Mouse (Mus musculus) embryonic facial prominence, embryonic 10.5 days (tissue): ENCODE results near the gene Slc5a1. TPM values are rescaled to one million over a fixed set of nuclear protein-coding genes. Genes with fewer than 3 reads are reported as not detected.

Experiments used
- DNase-seq: peaks from one replicate; pipeline ENCODE4 v3.0.0-alpha.2; 2017; ENCODE audit warnings: low spot score
- H3K27ac ChIP-seq: fragments of 300-500 bp; sonication (generic); replicated peaks from 2 replicates; pipeline ENCODE4 v1.5.1; 2016; ENCODE audit warnings: mild to moderate bottlenecking
- H3K27me3 ChIP-seq: fragments of 300-500 bp; sonication (generic); replicated peaks from 2 replicates; pipeline ENCODE4 v1.6.1; 2016; ENCODE audit warnings: low read depth, mild to moderate bottlenecking; ENCODE audit not compliant: poor library complexity, severe bottlenecking
- H3K36me3 ChIP-seq: fragments of 300-500 bp; sonication (generic); replicated peaks from 2 replicates; pipeline ENCODE4 v1.6.1; 2016; ENCODE audit warnings: mild to moderate bottlenecking, moderate library complexity
- H3K4me1 ChIP-seq: fragments of 300-500 bp; sonication (generic); 2 replicates; pipeline ENCODE4 v1.6.1; 2016
- H3K4me3 ChIP-seq: fragments of 300-500 bp; sonication (generic); 2 replicates; pipeline ENCODE4 v1.5.1; 2016; ENCODE audit warnings: mild to moderate bottlenecking, moderate library complexity
- H3K9me3 ChIP-seq: fragments of 300-500 bp; sonication (generic); 2 replicates; pipeline ENCODE4 v1.6.1; 2016; ENCODE audit warnings: mild to moderate bottlenecking
- WGBS: fragments of 180-500 bp; shearing (Covaris S2); methylation state at CpG from one replicate; pipeline ENCODE4 v1.1.7; 2016; 5-methylcytosine and 5-hydroxymethylcytosine counted together
- polyA plus RNA-seq: library from polyadenylated mRNA; unstranded; fragments of >200 nt; fragmentation: Nextera tagmentation; extraction: Ambion mirVana; gene quantifications from 2 replicates; pipeline ENCODE4 v1.2.1, GENCODE M21; 2016

Gene Slc5a1
- 0.05 TPM in 1 of 2 replicates, not detected in the other for polyA plus RNA-seq

- WGBS = 14% methylated on average over 25 of the region's 25 CpGs
- H3K4me3 ChIP-seq = peak within 1 kb of the TSS; percentile 19
Observed at GRCm38 (mm10) chr5:33104025-33104481, at the start of gene Slc5a1. Slc5a1 (plus strand) TSS chr5:33104219.

DNA sequence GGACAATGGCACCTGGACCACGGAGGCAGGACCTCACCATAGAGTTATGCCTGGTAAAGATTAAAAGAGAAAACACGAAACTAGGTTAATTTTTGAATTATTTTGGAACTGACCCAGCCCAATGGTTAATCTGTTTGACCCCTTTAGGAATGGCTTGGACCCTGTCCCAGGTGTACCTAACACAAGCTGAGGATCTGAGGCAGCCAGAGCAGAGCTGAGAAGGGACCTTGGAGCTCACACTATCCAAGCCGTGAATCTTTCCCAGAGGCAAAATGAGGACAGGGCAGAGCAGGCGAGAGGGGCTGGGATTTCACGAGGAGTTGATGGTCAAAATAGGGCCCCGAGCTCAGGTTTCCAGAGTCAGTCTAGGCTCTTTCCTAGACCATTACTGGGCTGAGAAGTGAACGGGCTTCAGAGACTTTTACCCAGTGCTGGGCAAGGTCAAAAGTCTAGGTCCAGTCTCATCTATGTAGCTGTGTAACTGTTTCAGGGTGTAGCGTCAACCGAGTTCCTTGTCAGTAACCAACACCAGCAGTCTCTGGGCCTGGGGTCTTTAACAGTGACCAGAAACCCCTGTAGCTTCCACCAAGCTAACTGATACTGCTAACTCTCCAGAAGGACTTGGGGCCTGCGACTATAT is 47.8 kb upstream of the Slc5a1 start:
- Histone ChIP-seq H3K36me3 (no peaks in the 10 kb centered on the region), H3K4me3 (no peak overlapping the region), H3K4me1 (no peaks in the 10 kb centered on the region), H3K9me3 (no peaks in the 10 kb centered on the region), H3K27ac (no peak overlapping the region), H3K27me3 (no peaks in the 10 kb centered on the region)
- WGBS = 82% methylated on average over 10 of the region's 10 CpGs
- DNase-seq = no peak

More at GRCm38 (mm10) chr5:33104025-33104481, at the start of gene Slc5a1:
- Histone ChIP-seq H3K27ac (no peak within 1 kb of the TSS), H3K4me1 (peaks cover 16% of the 10 kb centered on the region), H3K27me3 (peaks cover 47% of the 10 kb centered on the region), H3K36me3 (no peaks in the 10 kb centered on the region), H3K9me3 (no peaks in the 10 kb centered on the region)
- no peak for DNase-seq

GRCm38 (mm10) chr5:33070071-33070470 is 33.9 kb upstream of the Slc5a1 start:
- DNase-seq = no peak
- Histone ChIP-seq H3K27ac (no peak overlapping the region), H3K4me3 (no peak overlapping the region), H3K36me3 (no peaks in the 10 kb centered on the region), H3K27me3 (no peaks in the 10 kb centered on the region), H3K9me3 (no peaks in the 10 kb centered on the region), H3K4me1 (no peaks in the 10 kb centered on the region)

- 84% methylated on average over 6 of the region's 6 CpGs for WGBS
Observed at GRCm38 (mm10) chr5:33076490-33077191, 27.4 kb upstream of the Slc5a1 start.

GRCm38 (mm10) chr5:33082896-33083295 is 21.1 kb upstream of the Slc5a1 start:
- WGBS = 73% methylated on average over 1 of the region's 1 CpGs
- no peaks in the 10 kb centered on the region for H3K4me1 ChIP-seq
- no peaks in the 10 kb centered on the region for H3K27me3 ChIP-seq
- no peaks in the 10 kb centered on the region for H3K36me3 ChIP-seq
- no peak for DNase-seq
- no peaks in the 10 kb centered on the region for H3K9me3 ChIP-seq
- H3K27ac ChIP-seq = no peak overlapping the region
- no peak overlapping the region for H3K4me3 ChIP-seq

More at GRCm38 (mm10) chr5:33076490-33077191, 27.4 kb upstream of the Slc5a1 start:
- H3K4me1 ChIP-seq = no peaks in the 10 kb centered on the region
- no peaks in the 10 kb centered on the region for H3K27me3 ChIP-seq
- H3K27ac ChIP-seq = no peak overlapping the region
- no peak for DNase-seq
- no peaks in the 10 kb centered on the region for H3K9me3 ChIP-seq
- H3K36me3 ChIP-seq = no peaks in the 10 kb centered on the region
- H3K4me3 ChIP-seq = no peak overlapping the region

DNA sequence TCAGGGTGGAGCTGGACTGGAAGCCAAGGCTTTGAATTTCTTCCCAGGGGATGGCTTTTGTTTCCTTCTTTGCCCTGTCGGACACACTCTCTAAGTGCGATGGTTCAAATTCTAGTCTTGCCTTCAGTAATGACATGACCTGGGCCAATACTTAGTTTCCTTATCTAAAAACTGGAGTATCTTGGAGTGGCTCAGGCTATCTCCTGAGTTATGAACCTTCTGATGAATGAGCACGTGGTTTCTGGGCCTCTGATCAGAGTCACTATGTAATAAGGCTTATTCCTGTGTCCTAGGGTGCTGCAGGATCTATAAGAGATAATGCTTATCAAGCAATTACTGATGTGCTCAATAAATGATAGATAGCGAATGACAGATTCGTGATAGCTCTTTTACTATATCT is 19.4 kb upstream of the Slc5a1 start:
- no peak for DNase-seq
- WGBS = 88% methylated on average over 5 of the region's 5 CpGs
- Histone ChIP-seq H3K4me1 (no peaks in the 10 kb centered on the region), H3K4me3 (no peak overlapping the region), H3K36me3 (no peaks in the 10 kb centered on the region), H3K27me3 (no peaks in the 10 kb centered on the region), H3K27ac (no peak overlapping the region), H3K9me3 (no peaks in the 10 kb centered on the region)

GRCm38 (mm10) chr5:33091342-33091741 is 12.7 kb upstream of the Slc5a1 start:
- no peaks in the 10 kb centered on the region for H3K9me3 ChIP-seq
- no peaks in the 10 kb centered on the region for H3K36me3 ChIP-seq
- no peaks in the 10 kb centered on the region for H3K27me3 ChIP-seq
- no peak overlapping the region for H3K4me3 ChIP-seq
- 89% methylated on average over 6 of the region's 6 CpGs for WGBS
- H3K27ac ChIP-seq = no peak overlapping the region
- DNase-seq = no peak
- no peaks in the 10 kb centered on the region for H3K4me1 ChIP-seq

DNA sequence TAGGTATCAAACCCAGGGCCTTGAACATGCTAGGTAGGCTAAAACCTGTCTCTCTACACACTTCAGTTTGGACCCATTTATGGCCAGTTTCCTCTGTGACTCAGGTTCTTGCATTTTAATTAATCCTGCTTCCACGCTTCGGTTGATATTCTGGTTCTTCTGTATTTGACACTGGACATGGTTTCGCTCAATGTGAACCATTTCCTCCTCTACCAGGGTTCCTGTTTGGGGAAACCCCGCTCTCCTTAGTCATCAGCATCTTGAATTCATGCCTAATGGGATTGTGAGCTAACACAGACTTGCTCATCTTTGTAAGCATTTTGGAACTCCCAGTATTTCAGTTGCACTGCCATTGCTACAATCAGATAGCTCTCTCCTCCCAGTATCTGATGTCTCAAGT is 8.7 kb upstream of the Slc5a1 start:
- Histone ChIP-seq H3K27me3 (no peaks in the 10 kb centered on the region), H3K4me1 (no peaks in the 10 kb centered on the region), H3K4me3 (no peak overlapping the region), H3K9me3 (no peaks in the 10 kb centered on the region), H3K36me3 (no peaks in the 10 kb centered on the region), H3K27ac (no peak overlapping the region)
- no peak for DNase-seq
- WGBS = 86% methylated on average over 4 of the region's 4 CpGs

DNA sequence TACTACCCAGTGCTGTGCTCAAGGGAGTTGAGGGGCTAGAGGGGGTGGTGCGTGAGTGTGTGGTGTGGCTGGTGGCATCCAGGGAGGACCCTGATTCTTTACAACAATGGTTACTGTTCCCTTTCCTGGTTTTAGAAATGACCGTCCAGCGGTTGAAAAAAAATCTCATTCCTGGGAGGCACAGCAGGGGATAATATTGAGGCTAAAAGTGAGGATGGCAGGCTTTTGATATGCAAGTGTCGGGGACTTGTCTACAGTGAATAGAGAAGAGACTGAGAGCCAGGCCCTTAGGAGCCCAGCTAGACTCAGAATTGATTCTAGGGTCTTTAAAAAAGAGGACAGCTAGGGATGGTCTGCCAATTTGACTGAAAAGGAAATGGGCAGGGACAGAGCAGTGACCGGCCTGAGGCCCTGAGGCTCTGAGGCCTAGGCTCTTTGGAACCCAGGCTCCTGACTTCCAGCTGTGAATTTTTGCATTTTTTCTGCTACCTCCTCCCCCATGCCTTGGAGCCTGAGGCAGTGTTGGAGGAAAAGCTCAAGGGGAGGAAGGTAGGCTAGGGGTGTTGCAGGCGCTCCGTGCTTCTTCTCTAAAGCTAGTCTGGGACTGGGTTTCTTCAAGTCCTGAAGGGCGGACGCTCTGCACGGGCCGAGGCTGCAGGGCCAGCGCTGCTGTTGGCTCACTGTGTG is 1.5 kb upstream of the Slc5a1 start:
- DNase-seq = no peak
- 31% methylated on average over 12 of the region's 12 CpGs for WGBS

DNA sequence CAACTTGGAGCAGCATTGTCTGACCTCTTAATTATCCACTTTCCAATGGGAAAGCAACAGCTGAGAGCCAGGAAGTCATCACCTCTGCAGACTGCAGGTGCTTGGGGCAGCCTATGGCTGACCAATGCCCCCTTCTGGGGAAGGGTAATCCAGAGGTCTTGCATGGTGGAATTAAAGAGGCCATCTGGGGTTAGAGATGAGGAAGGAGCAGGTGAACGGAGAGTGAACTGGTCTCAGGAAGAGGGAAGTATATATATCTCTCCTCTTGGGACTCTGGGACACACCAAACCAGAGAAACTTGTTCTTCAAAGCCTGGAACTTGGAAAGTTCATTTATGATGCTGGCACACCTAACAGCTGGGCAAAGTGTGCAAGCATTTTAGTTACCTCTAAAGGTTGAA is 857 bp downstream of the Slc5a1 start:
- Histone ChIP-seq H3K27ac (no peak overlapping the region), H3K36me3 (no peaks in the 10 kb centered on the region), H3K4me1 (peaks cover 16% of the 10 kb centered on the region), H3K27me3 (peaks cover 47% of the 10 kb centered on the region), H3K4me3 (no peak overlapping the region), H3K9me3 (no peaks in the 10 kb centered on the region)
- no peak for DNase-seq
- WGBS = 46% methylated on average over 1 of the region's 1 CpGs

More for the DNA sequence above, 1.5 kb upstream of the Slc5a1 start:
- H3K27ac ChIP-seq = no peak overlapping the region
- no peaks in the 10 kb centered on the region for H3K36me3 ChIP-seq
- H3K4me3 ChIP-seq = no peak overlapping the region
- H3K4me1 ChIP-seq = peaks cover 16% of the 10 kb centered on the region
- H3K9me3 ChIP-seq = no peaks in the 10 kb centered on the region
- H3K27me3 ChIP-seq = peaks cover 47% of the 10 kb centered on the region

DNA sequence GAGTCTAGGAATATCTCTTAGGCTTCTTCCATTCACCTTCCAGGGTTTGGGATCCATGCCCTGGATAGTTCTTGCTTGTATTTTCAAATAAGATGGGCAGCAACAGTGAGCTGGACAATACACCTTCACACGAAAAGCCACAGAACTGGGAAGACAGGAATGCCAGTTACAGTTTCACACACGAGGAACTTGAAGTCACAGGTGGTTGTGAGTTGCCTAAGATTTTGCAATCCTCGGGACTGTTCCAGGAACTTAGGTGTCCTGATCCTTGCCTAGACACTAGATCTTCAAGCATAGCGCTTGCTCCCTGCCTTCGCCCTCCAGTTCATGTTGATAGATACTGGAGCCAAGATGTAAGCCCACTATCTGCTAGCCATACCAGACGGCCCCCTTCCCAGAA is 1.6 kb downstream of the Slc5a1 start:
- no peak for DNase-seq
- Histone ChIP-seq H3K9me3 (no peaks in the 10 kb centered on the region), H3K27me3 (peaks cover 47% of the 10 kb centered on the region), H3K4me3 (no peak overlapping the region), H3K27ac (no peak overlapping the region), H3K4me1 (peaks cover 16% of the 10 kb centered on the region), H3K36me3 (no peaks in the 10 kb centered on the region)
- WGBS = 88% methylated on average over 6 of the region's 6 CpGs

DNA sequence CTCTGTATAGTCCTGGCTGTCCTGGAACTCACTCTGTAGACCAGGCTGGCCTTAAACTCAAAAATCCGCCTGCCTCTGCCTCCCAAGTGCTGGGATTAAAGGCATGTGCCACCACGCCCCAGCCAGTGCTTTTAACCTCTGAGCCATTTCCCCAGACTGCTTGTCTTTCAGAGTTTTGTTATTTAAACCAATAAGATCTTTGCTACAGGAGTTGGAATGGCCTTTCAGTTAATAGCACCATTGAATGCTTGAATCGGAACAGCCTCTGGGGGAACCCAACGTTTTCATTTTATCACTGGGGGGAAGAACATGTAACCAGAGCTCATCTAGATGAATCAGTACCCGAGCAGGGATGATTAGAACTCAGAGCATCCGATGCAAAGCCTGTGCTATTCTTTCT is 3.0 kb downstream of the Slc5a1 start:
- Histone ChIP-seq H3K4me1 (peaks cover 16% of the 10 kb centered on the region), H3K9me3 (no peaks in the 10 kb centered on the region), H3K36me3 (no peaks in the 10 kb centered on the region), H3K4me3 (no peak overlapping the region), H3K27ac (no peak overlapping the region), H3K27me3 (peaks cover 42% of the 10 kb centered on the region)
- DNase-seq = no peak
- WGBS = 79% methylated on average over 6 of the region's 6 CpGs
